Mouse (Mus musculus) layer of hippocampus, postnatal 25 days (tissue): ENCODE measurements around the gene Olfr1163. TPM values are rescaled to one million over a fixed set of nuclear protein-coding genes. Genes with fewer than 3 reads are reported as not detected.
"Not testable (repeated sequence)": the region's sequence is repeated elsewhere in the genome, so short reads cannot be mapped to it uniquely, and the experiment has no call there.

Source experiments
- DNase-seq, 2 experiments: peaks; one replicate each; pipeline ENCODE4 v3.0.0; 2022; ENCODE audit warnings: mixed read lengths in 2 of 2, low spot score in 1 of 2; ENCODE audit errors: extremely low spot score in 1 of 2
- total RNA-seq, 2 experiments: library from RNA; stranded (reverse); gene quantifications; 2 replicates each; pipeline ENCODE4 v1.2.3; 2021

Olfr1163 gene
- total RNA-seq: not detected

GRCm38 (mm10) chr2:88071730-88072129, at the start of gene Olfr1163:
TSS of gene Olfr1163 (minus strand) at chr2:88071830.
- no peak for DNase-seq

DNA sequence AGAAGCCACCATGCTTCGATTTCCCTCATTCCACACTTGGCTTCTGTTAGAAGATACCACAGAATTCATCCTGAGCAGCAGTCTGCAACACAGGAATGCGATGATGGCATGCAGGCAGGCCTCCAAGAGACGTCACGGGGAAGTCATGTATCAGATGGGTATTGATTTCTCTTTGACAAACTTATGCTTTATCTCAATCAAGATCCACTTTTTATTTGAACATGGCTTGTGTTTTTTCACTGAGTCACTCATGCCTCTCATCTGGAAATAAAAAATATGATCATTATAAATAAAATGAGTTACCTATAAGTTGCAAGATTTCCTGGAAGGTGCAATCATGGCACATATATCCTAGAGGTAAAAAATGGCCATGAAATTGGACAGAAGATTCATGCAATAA, 22.2 kb upstream of the Olfr1163 start, which contains the start of gene Olfr1164:
TSS of gene Olfr1164 (minus strand) at position 101 of the 400 bp plus-strand sequence.
- DNase-seq: no peak

- no peak for DNase-seq
Measured at GRCm38 (mm10) chr2:88063587-88063986, 8.0 kb downstream of the Olfr1163 start.

DNA sequence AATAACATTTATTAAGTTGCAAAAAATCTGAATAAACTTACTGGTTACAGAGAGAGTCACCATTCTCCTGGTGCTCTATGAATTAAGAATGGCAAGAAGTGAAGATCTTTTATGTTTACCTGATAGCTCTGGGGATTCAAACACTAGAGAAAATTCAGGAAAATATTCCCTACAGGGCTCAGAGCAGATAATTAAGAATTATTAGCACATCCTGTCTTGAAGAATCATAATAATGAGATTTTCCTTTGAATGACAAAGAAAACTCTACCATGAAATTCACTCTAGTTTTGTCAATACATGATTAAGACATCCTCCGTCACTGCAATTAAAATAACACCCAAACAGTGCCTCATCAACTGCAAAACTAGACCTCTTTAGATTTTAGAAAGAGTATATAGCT, 20.6 kb downstream of the Olfr1163 start, which contains the start of gene Olfr1162:
TSS of gene Olfr1162 (minus strand) at position 101 of the 400 bp plus-strand sequence.
- no peak for DNase-seq

- no peak for DNase-seq
Measured at GRCm38 (mm10) chr2:88037599-88037998, 34.0 kb downstream of the Olfr1163 start, which contains the start of gene Olfr73. TSS of gene Olfr73 (minus strand) at chr2:88037699.

- DNase-seq: not testable (repeated sequence)
Measured at GRCm38 (mm10) chr2:88022474-88022873, 49.2 kb downstream of the Olfr1163 start, which contains the start of gene Olfr1161. TSS of gene Olfr1161 (plus strand) at chr2:88022774.

Other genes with a start within 250 kb of the Olfr1163 start
- not detected for gene Olfr1148, start 241.3 kb downstream of the Olfr1163 start, total RNA-seq
- gene Olfr1150-ps1, start 227.8 kb downstream of the Olfr1163 start, total RNA-seq: not detected
- gene Olfr1151, start 216.0 kb downstream of the Olfr1163 start, total RNA-seq: not detected
- gene Olfr1152, start 205.3 kb downstream of the Olfr1163 start, total RNA-seq: not detected
- not detected for gene Olfr1153, start 176.9 kb downstream of the Olfr1163 start, total RNA-seq
- gene Olfr1154, start 166.7 kb downstream of the Olfr1163 start, total RNA-seq: not detected
- gene Olfr1155, start 126.7 kb downstream of the Olfr1163 start, total RNA-seq: not detected
- under 1 TPM in 1 of 2 experiments, not detected in 1; 0.14 TPM for gene Olfr1156, start 118.7 kb downstream of the Olfr1163 start, total RNA-seq
- not detected for gene Olfr1157, start 103.5 kb downstream of the Olfr1163 start, total RNA-seq
- gene Olfr74, start 97.2 kb downstream of the Olfr1163 start, total RNA-seq: not detected
- not detected for gene Olfr1158, start 81.7 kb downstream of the Olfr1163 start, total RNA-seq
- gene Olfr1160, start 63.6 kb downstream of the Olfr1163 start, total RNA-seq: not detected
- gene Olfr1161, start 49.1 kb downstream of the Olfr1163 start, total RNA-seq: not detected
- not detected for gene Olfr73, start 34.1 kb downstream of the Olfr1163 start, total RNA-seq
- not detected for gene Olfr1162, start 20.7 kb downstream of the Olfr1163 start, total RNA-seq
- not detected for gene Olfr1164, start 22.1 kb upstream of the Olfr1163 start, total RNA-seq
- not detected for gene Olfr1166, start 56.4 kb upstream of the Olfr1163 start, total RNA-seq
- gene Olfr1167, start 83.4 kb upstream of the Olfr1163 start, total RNA-seq: not detected
- gene Olfr1168, start 110.0 kb upstream of the Olfr1163 start, total RNA-seq: not detected
- not detected for gene Olfr1170, start 156.5 kb upstream of the Olfr1163 start, total RNA-seq
- gene Olfr1173, start 208.0 kb upstream of the Olfr1163 start, total RNA-seq: not detected
- not detected for gene Olfr1174-ps, start 243.3 kb upstream of the Olfr1163 start, total RNA-seq